In the genomic region with DNA sequence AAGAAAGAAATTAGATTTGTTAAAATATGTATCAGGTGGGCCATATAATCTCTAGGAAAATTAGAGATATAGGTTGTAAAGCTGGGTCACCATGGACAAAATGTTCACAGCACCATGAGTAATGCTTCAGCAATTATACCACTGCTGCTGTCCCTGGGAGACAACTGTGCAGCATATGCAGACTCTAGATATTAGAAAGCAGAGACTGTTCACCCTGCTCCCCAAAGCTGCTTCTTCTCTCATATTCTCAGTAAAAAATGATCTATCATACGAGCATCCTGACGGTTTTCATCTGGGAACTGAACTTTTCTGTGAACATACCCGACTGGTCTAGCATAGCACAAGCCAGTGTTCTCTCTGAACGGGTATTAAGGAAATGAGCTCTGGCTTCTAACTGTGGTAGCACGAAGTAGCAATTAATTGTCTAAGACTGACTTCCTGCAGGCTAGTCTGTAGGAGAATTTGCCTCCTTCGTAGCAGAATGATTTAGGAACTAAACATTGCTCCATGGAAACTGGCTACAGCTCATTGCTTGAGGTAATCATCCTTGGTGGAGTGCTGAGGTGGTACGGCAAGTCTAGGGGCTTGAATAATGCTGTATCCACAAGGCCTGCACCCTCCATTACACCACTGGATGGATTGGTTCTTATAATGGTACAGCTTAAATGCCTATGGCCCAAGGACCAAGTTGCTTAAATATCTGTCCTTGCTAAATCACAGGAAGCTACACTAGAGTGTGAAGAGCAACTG, we compare ENCODE assay signal across 28 mouse cellular contexts.
DNase-seq lines count a peak whose midpoint lies in the region; ATAC-seq and TF ChIP-seq lines count a peak whose summit lies in the region.
"Had no signal": no experiment of that assay in that cellular context is flagged by ENCODE, and none has a peak within 500 bp of the region (broad histone marks: within the 10 kb centered on the region; RNA-seq: fewer than 3 reads in every experiment).

No protein-coding gene starts in this region.

- peak; percentile 60; the same call in 1 of the 2 replicates for ATAC-seq in kidney, embryonic 14.5 days (ENCODE audit: low FRiP score, low TSS enrichment)
- peak; percentile 48; the same call in 1 of the 2 replicates for ATAC-seq in neural tube, embryonic 12.5 days (ENCODE audit: low FRiP score, low read depth)
- peak; percentile 63; the same call in 1 of the 2 replicates for ATAC-seq in neural tube, embryonic 13.5 days (ENCODE audit: low read depth)
- ATAC-seq: forebrain, embryonic 13.5 days; intestine, postnatal 0 days; liver, embryonic 12.5 days; liver, postnatal 0 days; midbrain, embryonic 13.5 days; Patski had no signal

- H3K4me1 ChIP-seq in kidney, embryonic 14.5 days (ENCODE audit: control insufficient read depth, insufficient read depth, low read length), result no peaks in the 10 kb centered on the region
- no peaks in the 10 kb centered on the region for H3K4me1 ChIP-seq in kidney, adult 2 months (ENCODE audit: control insufficient read depth, insufficient read depth, low read length)
- no peaks in the 10 kb centered on the region for H3K4me1 ChIP-seq in neural tube, embryonic 12.5 days
- H3K4me1 ChIP-seq in neural tube, embryonic 13.5 days (replicated peaks), result no peaks in the 10 kb centered on the region
- H3K4me1 ChIP-seq: embryonic facial prominence, embryonic 10.5 days; embryonic facial prominence, embryonic 15.5 days; forebrain, embryonic 13.5 days; heart, embryonic 10.5 days; heart, embryonic 15.5 days; liver, embryonic 12.5 days; midbrain, embryonic 13.5 days; stomach, embryonic 15.5 days had no signal

- no peak for TF ChIP-seq POLR2A in kidney, adult 2 months (IDR thresholded peaks at IDR 0.05; ENCODE audit: low read depth, low read length)

- 45% methylated on average over 7 of the region's 7 CpGs for WGBS in kidney, embryonic 14.5 days
- WGBS in kidney, adult 2 months, result 32% methylated on average over 7 of the region's 7 CpGs
- WGBS in neural tube, embryonic 12.5 days, result 64% methylated on average over 7 of the region's 7 CpGs
- 53% methylated on average over 7 of the region's 7 CpGs for WGBS in neural tube, embryonic 13.5 days

- DNase-seq in kidney, adult 2 months, result no peak
- no peak for DNase-seq in neural tube, embryonic 10.5 days (ENCODE audit: extremely low spot score, low spot score)
- no peak for DNase-seq in adrenal gland, postnatal 25 days
- no peak for DNase-seq in thymus, postnatal 14 days
- DNase-seq in cerebellum, adult 8-10 months, result no peak
- DNase-seq: adrenal gland, postnatal 14 days; cerebellum, adult 18-20 months; cerebellum, postnatal 14 days; gastrocnemius, postnatal 14 days; kidney, postnatal 14 days; liver, postnatal 0 days; lung, postnatal 36 days; right cerebral cortex, postnatal 25 days; thymus, postnatal 25 days had no signal

- no peaks in the 10 kb centered on the region for H3K27me3 ChIP-seq in kidney, embryonic 14.5 days (ENCODE audit: control insufficient read depth, insufficient read depth, low read length)
- no peaks in the 10 kb centered on the region for H3K27me3 ChIP-seq in kidney, adult 2 months (replicated peaks; ENCODE audit: control insufficient read depth, insufficient read depth, low read length)
- H3K27me3 ChIP-seq in neural tube, embryonic 12.5 days (replicated peaks), result no peaks in the 10 kb centered on the region
- no peaks in the 10 kb centered on the region for H3K27me3 ChIP-seq in neural tube, embryonic 13.5 days
- H3K27me3 ChIP-seq: embryonic facial prominence, embryonic 15.5 days; forebrain, embryonic 13.5 days; heart, embryonic 15.5 days; liver, embryonic 12.5 days; midbrain, embryonic 13.5 days; Patski; stomach, embryonic 15.5 days had no signal

- no peak overlapping the region for H3K4me2 ChIP-seq in kidney, embryonic 14.5 days (replicated peaks; ENCODE audit: low read depth, low read length)
- H3K4me2 ChIP-seq in neural tube, embryonic 12.5 days (replicated peaks), result no peak overlapping the region
- no peak overlapping the region for H3K4me2 ChIP-seq in neural tube, embryonic 13.5 days
- H3K4me2 ChIP-seq: embryonic facial prominence, embryonic 15.5 days; forebrain, embryonic 13.5 days; heart, embryonic 15.5 days; liver, embryonic 12.5 days; midbrain, embryonic 13.5 days; stomach, embryonic 15.5 days had no signal

- no peaks in the 10 kb centered on the region for H3K9me3 ChIP-seq in kidney, embryonic 14.5 days (ENCODE audit: control insufficient read depth, low read length)
- no peaks in the 10 kb centered on the region for H3K9me3 ChIP-seq in neural tube, embryonic 12.5 days
- no peaks in the 10 kb centered on the region for H3K9me3 ChIP-seq in neural tube, embryonic 13.5 days
- H3K9me3 ChIP-seq: embryonic facial prominence, embryonic 10.5 days; embryonic facial prominence, embryonic 15.5 days; forebrain, embryonic 13.5 days; heart, embryonic 10.5 days; heart, embryonic 15.5 days; liver, embryonic 12.5 days; midbrain, embryonic 13.5 days; stomach, embryonic 15.5 days had no signal

- H3K27ac ChIP-seq in kidney, embryonic 14.5 days (ENCODE audit: low read depth, low read length), result no peak overlapping the region
- H3K27ac ChIP-seq in kidney, adult 2 months (ENCODE audit: insufficient read depth, low read depth, low read length), result no peak overlapping the region
- H3K27ac ChIP-seq in neural tube, embryonic 12.5 days, result no peak overlapping the region
- H3K27ac ChIP-seq in neural tube, embryonic 13.5 days (replicated peaks), result no peak overlapping the region
- H3K27ac ChIP-seq: embryonic facial prominence, embryonic 10.5 days; embryonic facial prominence, embryonic 15.5 days; forebrain, embryonic 13.5 days; heart, embryonic 10.5 days; heart, embryonic 15.5 days; layer of hippocampus, adult 2 months; liver, embryonic 12.5 days; midbrain, embryonic 13.5 days; stomach, embryonic 15.5 days had no signal

- TF ChIP-seq CTCF in kidney, adult 2 months (conservative IDR thresholded peaks at IDR 0.05; ENCODE audit: insufficient read depth, insufficient read length, low read depth, low read length), result no peak

- H3K9ac ChIP-seq in kidney, embryonic 14.5 days (ENCODE audit: low read depth, low read length), result no peak overlapping the region
- no peak overlapping the region for H3K9ac ChIP-seq in neural tube, embryonic 12.5 days
- no peak overlapping the region for H3K9ac ChIP-seq in neural tube, embryonic 13.5 days
- H3K9ac ChIP-seq: embryonic facial prominence, embryonic 15.5 days; forebrain, embryonic 13.5 days; heart, embryonic 15.5 days; liver, embryonic 12.5 days; liver, postnatal 0 days; midbrain, embryonic 13.5 days; stomach, embryonic 15.5 days had no signal

- no peaks in the 10 kb centered on the region for H3K36me3 ChIP-seq in kidney, embryonic 14.5 days (ENCODE audit: control insufficient read depth, insufficient read depth, low read length)
- no peaks in the 10 kb centered on the region for H3K36me3 ChIP-seq in kidney, adult 2 months (ENCODE audit: control insufficient read depth, insufficient read depth, low read length)
- H3K36me3 ChIP-seq in neural tube, embryonic 12.5 days, result no peaks in the 10 kb centered on the region
- H3K36me3 ChIP-seq in neural tube, embryonic 13.5 days, result no peaks in the 10 kb centered on the region
- H3K36me3 ChIP-seq: embryonic facial prominence, embryonic 10.5 days; embryonic facial prominence, embryonic 15.5 days; heart, embryonic 10.5 days; heart, embryonic 15.5 days; liver, embryonic 12.5 days; midbrain, embryonic 13.5 days; stomach, embryonic 15.5 days had no signal

- H3K4me3 ChIP-seq in kidney, embryonic 14.5 days (ENCODE audit: low read length), result no peak overlapping the region
- no peak overlapping the region for H3K4me3 ChIP-seq in kidney, adult 2 months (ENCODE audit: insufficient read depth, low read depth, low read length)
- no peak overlapping the region for H3K4me3 ChIP-seq in neural tube, embryonic 12.5 days
- no peak overlapping the region for H3K4me3 ChIP-seq in neural tube, embryonic 13.5 days
- H3K4me3 ChIP-seq: embryonic facial prominence, embryonic 10.5 days; embryonic facial prominence, embryonic 15.5 days; forebrain, embryonic 13.5 days; heart, embryonic 10.5 days; heart, embryonic 15.5 days; layer of hippocampus, adult 2 months; liver, embryonic 12.5 days; midbrain, embryonic 13.5 days; stomach, embryonic 15.5 days had no signal
